Mouse (Mus musculus): ENCODE measurements around the gene Lsm8. TPM values are rescaled to one million over a fixed set of nuclear protein-coding genes. Genes with fewer than 3 reads are reported as not detected.

Gene Lsm8
- total and polyA plus RNA-seq, 2 experiments, result 6.1 to 14.6 TPM

- Histone ChIP-seq H3K4me3 (ENCODE audit: insufficient read depth, low read depth, low read length) (no peak overlapping the region), H3K9ac (ENCODE audit: low read depth, low read length) (no peak overlapping the region), H3K27me3 (ENCODE audit: control insufficient read depth, insufficient read depth, low read length) (no peaks in the 10 kb centered on the region), H3K36me3 (ENCODE audit: control insufficient read depth, insufficient read depth, low read length) (peaks cover 15% of the 10 kb centered on the region), H3K79me2 (ENCODE audit: control insufficient read depth, insufficient read depth, low read length) (no peaks in the 10 kb centered on the region), H3K27ac (replicated peaks; ENCODE audit: insufficient read depth, low read depth, low read length) (no peak overlapping the region), H3K4me1 (ENCODE audit: control insufficient read depth, insufficient read depth, low read length) (no peaks in the 10 kb centered on the region)
- no peak for DNase-seq (ENCODE audit: extremely low read depth, low read depth, low spot score)
- TF ChIP-seq CTCF (IDR thresholded peaks at IDR 0.05; ENCODE audit: low read depth, low read length) (no peak), POLR2A (IDR thresholded peaks at IDR 0.05; ENCODE audit: extremely low read depth, insufficient read depth, low read length) (no peak)
- over 99% methylated on average over 3 of the region's 3 CpGs for WGBS
Measured at GRCm38 (mm10) chr6:18856487-18857078, 8.2 kb downstream of the Lsm8 start.

DNA sequence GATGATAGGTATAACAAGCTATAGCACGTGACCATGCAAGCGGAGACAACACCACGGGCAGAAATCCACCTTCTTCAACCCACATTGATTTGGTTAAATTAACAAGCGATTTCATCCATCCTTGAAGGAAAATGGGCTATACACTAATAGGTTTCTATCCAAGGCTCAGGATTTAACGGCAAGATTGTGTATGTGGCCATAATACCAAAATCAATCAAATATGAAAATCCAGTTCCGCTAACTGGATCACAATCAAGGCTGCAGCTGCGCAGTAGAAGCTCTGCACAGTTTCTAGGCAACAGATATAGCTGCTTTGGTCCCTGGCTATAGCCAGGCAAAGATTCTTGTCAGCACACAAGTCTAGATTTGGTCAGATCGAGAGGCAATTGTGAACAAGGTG lies 17.6 kb downstream of the Lsm8 start, which contains the start of gene Ankrd7:
Gene Ankrd7, plus strand, starts transcription at position 301 of the 400 bp plus-strand sequence.
- Histone ChIP-seq H3K79me2 (ENCODE audit: control insufficient read depth, insufficient read depth, low read length) (no peaks in the 10 kb centered on the region), H3K27ac (replicated peaks; ENCODE audit: insufficient read depth, low read depth, low read length) (no peak within 1 kb of the TSS), H3K4me1 (ENCODE audit: control insufficient read depth, insufficient read depth, low read length) (no peaks in the 10 kb centered on the region), H3K4me3 (ENCODE audit: insufficient read depth, low read depth, low read length) (no peak within 1 kb of the TSS), H3K36me3 (ENCODE audit: control insufficient read depth, insufficient read depth, low read length) (no peaks in the 10 kb centered on the region), H3K27me3 (ENCODE audit: control insufficient read depth, insufficient read depth, low read length) (no peaks in the 10 kb centered on the region), H3K9ac (ENCODE audit: low read depth, low read length) (no peak within 1 kb of the TSS)
- DNase-seq (ENCODE audit: extremely low read depth, low read depth, low spot score), result no peak
- no peak for TF ChIP-seq POLR2A (IDR thresholded peaks at IDR 0.05; ENCODE audit: extremely low read depth, insufficient read depth, low read length)
- 92% methylated on average over 8 of the region's 8 CpGs for WGBS

DNA sequence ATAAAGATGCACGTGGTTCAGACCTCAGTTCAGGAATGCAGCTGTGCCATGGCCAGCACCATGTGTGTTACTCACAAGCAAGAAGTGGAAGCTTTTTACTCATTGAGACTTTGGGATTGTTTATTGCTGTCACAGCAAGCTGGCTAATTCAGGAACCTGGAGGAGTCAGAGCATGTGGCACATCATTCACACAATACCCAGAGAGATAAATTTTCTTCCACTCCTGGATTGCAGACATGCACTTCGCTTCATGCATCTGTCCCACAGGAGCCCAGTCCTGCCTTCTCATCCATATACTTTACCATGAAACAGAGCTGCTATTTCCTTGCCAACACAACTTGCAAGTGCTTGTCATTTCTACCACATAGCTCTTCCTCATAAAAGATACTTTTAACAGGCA lies 40.7 kb downstream of the Lsm8 start:
- Histone ChIP-seq H3K4me1 (ENCODE audit: control insufficient read depth, insufficient read depth, low read length) (no peaks in the 10 kb centered on the region), H3K4me3 (ENCODE audit: insufficient read depth, low read depth, low read length) (no peak overlapping the region), H3K79me2 (ENCODE audit: control insufficient read depth, insufficient read depth, low read length) (no peaks in the 10 kb centered on the region), H3K9ac (ENCODE audit: low read depth, low read length) (no peak overlapping the region), H3K36me3 (ENCODE audit: control insufficient read depth, insufficient read depth, low read length) (no peaks in the 10 kb centered on the region), H3K27ac (replicated peaks; ENCODE audit: insufficient read depth, low read depth, low read length) (no peak overlapping the region), H3K27me3 (ENCODE audit: control insufficient read depth, insufficient read depth, low read length) (no peaks in the 10 kb centered on the region)
- TF ChIP-seq POLR2A (IDR thresholded peaks at IDR 0.05; ENCODE audit: extremely low read depth, insufficient read depth, low read length) (no peak), CTCF (IDR thresholded peaks at IDR 0.05; ENCODE audit: low read depth, low read length) (no peak)
- WGBS, result 78% methylated on average over 2 of the region's 2 CpGs
- no peak for DNase-seq (ENCODE audit: extremely low read depth, low read depth, low spot score)

- Histone ChIP-seq H3K9ac (ENCODE audit: low read depth, low read length) (no peak overlapping the region), H3K27me3 (ENCODE audit: control insufficient read depth, insufficient read depth, low read length) (no peaks in the 10 kb centered on the region), H3K36me3 (ENCODE audit: control insufficient read depth, insufficient read depth, low read length) (no peaks in the 10 kb centered on the region), H3K79me2 (ENCODE audit: control insufficient read depth, insufficient read depth, low read length) (no peaks in the 10 kb centered on the region), H3K4me3 (ENCODE audit: insufficient read depth, low read depth, low read length) (no peak overlapping the region), H3K4me1 (ENCODE audit: control insufficient read depth, insufficient read depth, low read length) (no peaks in the 10 kb centered on the region), H3K27ac (replicated peaks; ENCODE audit: insufficient read depth, low read depth, low read length) (no peak overlapping the region)
- no peak for TF ChIP-seq CTCF (IDR thresholded peaks at IDR 0.05; ENCODE audit: low read depth, low read length)
- no peak for TF ChIP-seq POLR2A (IDR thresholded peaks at IDR 0.05; ENCODE audit: extremely low read depth, insufficient read depth, low read length)
- DNase-seq (ENCODE audit: extremely low read depth, low read depth, low spot score), result no peak
Measured at GRCm38 (mm10) chr6:18894142-18894541, 45.8 kb downstream of the Lsm8 start.

Other genes starting within 250 kb of the Lsm8 start
- not detected in 2 replicates for gene Ankrd7, start 17.7 kb downstream of the Lsm8 start, total RNA-seq (2014; rRNA removed)
- not detected in 2 replicates for gene Ankrd7, start 17.7 kb downstream of the Lsm8 start, polyA plus RNA-seq (2012; rRNA removed)